Mouse (Mus musculus): Measurements from ENCODE around the gene Akap17b.

GRCm38 (mm10) chrX:36628102-36628501, 17.1 kb downstream of the Akap17b start:
- no peak for TF ChIP-seq CTCF (conservative IDR thresholded peaks at IDR 0.05 in 1 of 2, IDR thresholded peaks at IDR 0.05 in 1 of 2; ENCODE audit: low read depth in 2 of 2, low read length in 2 of 2)
- no peak for TF ChIP-seq EP300 (IDR thresholded peaks at IDR 0.05; ENCODE audit: low read length)
